Mouse (Mus musculus): ENCODE data around the gene Prr5. TPM values are rescaled to one million over a fixed set of nuclear protein-coding genes. Genes with fewer than 3 reads are reported as not detected.

Gene Prr5
- polyA plus RNA-seq, 2 experiments, result 3.0 to 5.2 TPM

DNA sequence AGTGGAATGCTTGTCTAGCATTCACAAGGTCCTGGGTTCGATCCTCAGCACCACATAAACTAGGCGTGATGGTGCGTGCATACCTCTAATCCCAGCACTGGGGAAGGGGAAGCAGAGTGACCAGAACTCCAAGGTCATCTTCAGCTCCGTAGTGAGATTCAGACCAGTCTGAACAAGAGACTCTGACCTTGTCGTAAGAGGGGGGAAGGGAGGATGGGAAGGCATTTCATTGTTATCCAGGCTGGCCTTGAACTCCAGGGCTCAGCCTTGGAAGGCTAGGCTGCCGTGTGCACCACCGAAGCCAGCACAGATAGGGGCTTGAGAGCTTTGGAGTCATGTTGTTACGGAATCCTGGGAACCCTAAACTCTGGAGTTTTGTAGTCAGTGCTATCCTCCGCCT, 3.8 kb upstream of the Prr5 start:
- ATAC-seq (ENCODE audit: insufficient read depth), result no peak
- no peaks in the 10 kb centered on the region for H3K36me3 ChIP-seq (replicated peaks; ENCODE audit: control insufficient read depth, insufficient read depth, low read depth)
- TF ChIP-seq CTCF (IDR thresholded peaks at IDR 0.05; ENCODE audit: low read depth) (no peak), EP300 (IDR thresholded peaks at IDR 0.05; ENCODE audit: low read depth) (no peak)
- no peaks in the 10 kb centered on the region for H3K9me3 ChIP-seq (ENCODE audit: control insufficient read depth, low read length)
- H3K9ac ChIP-seq (replicated peaks), result no peak overlapping the region
- no peak for DNase-seq (ENCODE audit: low read depth in 3 of 3, low spot score in 3 of 3)
- 0 out of 2 replicates have a peak, but pooled peaks cover 5% of the 10 kb centered on the region for H3K27me3 ChIP-seq (ENCODE audit: control insufficient read depth, insufficient read depth, low read length)
- 52% methylated on average over 9 of the region's 9 CpGs for WGBS (ENCODE audit: insufficient replicate concordance)
- H3K4me3 ChIP-seq (ENCODE audit: insufficient read depth in 1 of 2, low read depth in 2 of 2, low read length in 2 of 2), result no peak overlapping the region
- no peak overlapping the region for H3K27ac ChIP-seq
- H3K4me1 ChIP-seq (replicated peaks; ENCODE audit: control insufficient read depth in 2 of 2, insufficient read depth in 2 of 2, low read length in 1 of 2), result 0 out of 4 replicates have a peak, but pooled peaks cover 0 to 2% of the 10 kb centered on the region in 2 experiments
- H3K4me2 ChIP-seq (ENCODE audit: low read depth), result no peak overlapping the region

GRCm38 (mm10) chr15:84666065-84666464, 3.4 kb upstream of the Prr5 start:
- Histone ChIP-seq H3K27ac (no peak overlapping the region), H3K4me2 (ENCODE audit: low read depth) (no peak overlapping the region), H3K9me3 (ENCODE audit: control insufficient read depth, low read length) (no peaks in the 10 kb centered on the region), H3K36me3 (replicated peaks; ENCODE audit: control insufficient read depth, insufficient read depth, low read depth) (no peaks in the 10 kb centered on the region), H3K4me1 (replicated peaks; ENCODE audit: control insufficient read depth in 2 of 2, insufficient read depth in 2 of 2, low read length in 1 of 2) (0 out of 4 replicates have a peak, but pooled peaks cover 0 to 2% of the 10 kb centered on the region in 2 experiments), H3K9ac (replicated peaks) (no peak overlapping the region), H3K27me3 (ENCODE audit: control insufficient read depth, insufficient read depth, low read length) (0 out of 2 replicates have a peak, but pooled peaks cover 5% of the 10 kb centered on the region), H3K4me3 (ENCODE audit: insufficient read depth in 1 of 2, low read depth in 2 of 2, low read length in 2 of 2) (no peak overlapping the region)
- ATAC-seq (ENCODE audit: insufficient read depth), result no peak
- TF ChIP-seq EP300 (IDR thresholded peaks at IDR 0.05; ENCODE audit: low read depth) (no peak), CTCF (IDR thresholded peaks at IDR 0.05; ENCODE audit: low read depth) (no peak)
- DNase-seq (ENCODE audit: low read depth in 3 of 3, low spot score in 3 of 3), result no peak
- WGBS (ENCODE audit: insufficient replicate concordance), result 38% methylated on average over 4 of the region's 4 CpGs

GRCm38 (mm10) chr15:84667601-84668000, 1.8 kb upstream of the Prr5 start:
- Histone ChIP-seq H3K9me3 (ENCODE audit: control insufficient read depth, low read length) (no peaks in the 10 kb centered on the region), H3K27me3 (ENCODE audit: control insufficient read depth, insufficient read depth, low read length) (0 out of 2 replicates have a peak, but pooled peaks cover 5% of the 10 kb centered on the region), H3K9ac (replicated peaks) (no peak overlapping the region), H3K27ac (no peak overlapping the region), H3K4me1 (replicated peaks; ENCODE audit: control insufficient read depth in 2 of 2, insufficient read depth in 2 of 2, low read length in 1 of 2) (0 out of 4 replicates have a peak, but pooled peaks cover 0 to 2% of the 10 kb centered on the region in 2 experiments), H3K4me2 (ENCODE audit: low read depth) (no peak overlapping the region), H3K4me3 (ENCODE audit: insufficient read depth in 1 of 2, low read depth in 2 of 2, low read length in 2 of 2) (no peak overlapping the region), H3K36me3 (replicated peaks; ENCODE audit: control insufficient read depth, insufficient read depth, low read depth) (no peaks in the 10 kb centered on the region)
- ATAC-seq (ENCODE audit: insufficient read depth) (no peak), DNase-seq (ENCODE audit: low read depth in 3 of 3, low spot score in 3 of 3) (no peak)
- 58% methylated on average over 6 of the region's 6 CpGs for WGBS (ENCODE audit: insufficient replicate concordance)
- TF ChIP-seq EP300 (IDR thresholded peaks at IDR 0.05; ENCODE audit: low read depth), result no peak
- no peak for TF ChIP-seq CTCF (IDR thresholded peaks at IDR 0.05; ENCODE audit: low read depth)

DNA sequence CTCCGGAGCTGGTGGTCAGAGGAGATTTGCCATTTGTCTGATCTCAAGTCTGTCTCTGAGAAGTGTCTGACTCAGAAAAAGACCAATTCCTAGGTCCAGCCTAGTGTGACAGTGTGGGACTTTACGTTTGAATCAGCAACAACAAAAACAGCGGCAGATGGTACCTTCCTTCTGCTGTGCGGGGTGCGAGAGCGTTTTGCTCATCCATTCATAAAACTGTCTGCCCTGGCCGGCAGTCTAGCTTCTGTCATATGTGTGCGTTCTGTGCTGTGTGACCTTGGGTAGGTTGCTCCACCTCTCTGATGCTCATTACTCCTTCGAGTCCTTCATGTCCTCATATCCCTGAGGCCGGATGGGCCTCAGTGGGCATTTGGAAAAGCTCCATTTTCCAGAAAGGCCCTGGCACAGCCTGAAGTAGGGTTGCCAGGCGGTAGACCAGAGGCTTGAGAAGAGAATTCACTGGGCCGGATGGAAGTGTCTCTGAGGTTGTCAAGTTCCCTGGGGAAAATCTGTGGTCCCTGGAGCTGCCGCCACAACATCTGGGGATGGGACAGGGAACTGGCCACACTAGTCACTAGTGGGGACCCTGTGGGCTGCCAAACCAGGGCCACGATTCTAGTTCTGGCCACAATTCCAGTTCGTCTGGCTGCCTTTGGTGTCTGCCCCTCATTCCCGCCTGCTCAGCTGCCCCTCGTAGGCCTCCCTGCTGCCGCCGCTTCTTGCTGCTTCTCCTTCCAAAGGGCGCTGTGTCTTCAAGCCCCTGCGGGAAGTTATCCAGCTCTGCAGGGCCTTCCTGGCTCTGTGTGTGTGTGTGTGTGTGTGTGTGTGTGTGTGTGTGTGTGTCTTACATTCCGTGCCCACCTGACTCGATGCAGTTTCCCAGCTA, 594 bp downstream of the Prr5 start:
- H3K4me2 ChIP-seq (ENCODE audit: low read depth), result no peak overlapping the region
- H3K9ac ChIP-seq (replicated peaks), result no peak overlapping the region
- no peaks in the 10 kb centered on the region for H3K36me3 ChIP-seq (replicated peaks; ENCODE audit: control insufficient read depth, insufficient read depth, low read depth)
- no peak overlapping the region for H3K4me3 ChIP-seq (ENCODE audit: insufficient read depth in 1 of 2, low read depth in 2 of 2, low read length in 2 of 2)
- no peaks in the 10 kb centered on the region for H3K27me3 ChIP-seq (ENCODE audit: control insufficient read depth, insufficient read depth, low read length)
- H3K4me1 ChIP-seq (replicated peaks; ENCODE audit: control insufficient read depth in 2 of 2, insufficient read depth in 2 of 2, low read length in 1 of 2), result peaks cover 0 to 2% of the 10 kb centered on the region in 2 experiments; a peak in 1 of 4 replicates
- TF ChIP-seq CTCF (IDR thresholded peaks at IDR 0.05; ENCODE audit: low read depth), result no peak
- no peak for TF ChIP-seq EP300 (IDR thresholded peaks at IDR 0.05; ENCODE audit: low read depth)
- no peaks in the 10 kb centered on the region for H3K9me3 ChIP-seq (ENCODE audit: control insufficient read depth, low read length)
- H3K27ac ChIP-seq, result no peak overlapping the region
- no peak for DNase-seq (ENCODE audit: low read depth in 3 of 3, low spot score in 3 of 3)
- ATAC-seq (ENCODE audit: insufficient read depth), result no peak
- WGBS (ENCODE audit: insufficient replicate concordance), result 71% methylated on average over 23 of the region's 23 CpGs

DNA sequence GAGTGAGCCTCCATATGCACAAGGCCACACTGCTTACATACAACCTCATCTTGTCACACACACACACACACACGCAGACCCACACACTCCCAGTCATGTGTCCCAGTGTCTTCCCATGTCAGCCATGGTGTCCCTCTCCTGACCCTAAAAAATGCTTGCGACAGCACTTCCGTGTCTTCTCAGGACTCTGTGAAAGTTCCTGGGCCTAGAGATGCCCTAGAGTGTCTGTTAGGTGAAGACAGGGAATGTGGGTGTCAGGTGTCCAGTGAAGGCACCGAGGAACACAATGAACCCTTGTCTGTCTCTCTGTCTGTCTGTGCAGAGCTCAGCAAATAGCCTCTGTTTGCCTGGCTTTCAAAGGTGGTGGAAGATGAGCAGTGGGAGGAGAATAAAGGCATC, 1.2 kb downstream of the Prr5 start:
- no peak overlapping the region for H3K4me3 ChIP-seq (ENCODE audit: insufficient read depth in 1 of 2, low read depth in 2 of 2, low read length in 2 of 2)
- no peak overlapping the region for H3K9ac ChIP-seq (replicated peaks)
- H3K4me1 ChIP-seq (replicated peaks; ENCODE audit: control insufficient read depth in 2 of 2, insufficient read depth in 2 of 2, low read length in 1 of 2), result peaks cover 0 to 2% of the 10 kb centered on the region in 2 experiments; a peak in 1 of 4 replicates
- no peak for ATAC-seq (ENCODE audit: insufficient read depth)
- no peak for DNase-seq (ENCODE audit: low read depth in 3 of 3, low spot score in 3 of 3)
- H3K9me3 ChIP-seq (ENCODE audit: control insufficient read depth, low read length), result no peaks in the 10 kb centered on the region
- H3K27ac ChIP-seq, result no peak overlapping the region
- no peaks in the 10 kb centered on the region for H3K27me3 ChIP-seq (ENCODE audit: control insufficient read depth, insufficient read depth, low read length)
- no peaks in the 10 kb centered on the region for H3K36me3 ChIP-seq (replicated peaks; ENCODE audit: control insufficient read depth, insufficient read depth, low read depth)
- H3K4me2 ChIP-seq (ENCODE audit: low read depth), result no peak overlapping the region
- TF ChIP-seq CTCF (IDR thresholded peaks at IDR 0.05; ENCODE audit: low read depth), result no peak
- no peak for TF ChIP-seq EP300 (IDR thresholded peaks at IDR 0.05; ENCODE audit: low read depth)
- 75% methylated on average over 4 of the region's 4 CpGs for WGBS (ENCODE audit: insufficient replicate concordance)
